8 mouse cellular contexts compared by ENCODE assay signal in genomic region chr17:71309711-71310485, GRCm38 (mm10). TPM values are rescaled to one million over a fixed set of nuclear protein-coding genes. Genes with fewer than 3 reads are reported as not detected.
A peak's percentile ranks its signal among the peaks of the same experiment; 100 is the strongest.
DNase-seq lines count a peak whose midpoint lies in the region; ATAC-seq lines count a peak whose summit lies in the region.

No protein-coding gene starts in this region.

- WGBS in kidney, embryonic 14.5 days, result 8% methylated on average over 23 of the region's 23 CpGs
- WGBS in forebrain, embryonic 14.5 days, result 4% methylated on average over 23 of the region's 23 CpGs
- WGBS in limb, embryonic 12.5 days, result 2% methylated on average over 23 of the region's 23 CpGs
- WGBS in neural tube, embryonic 12.5 days, result 3% methylated on average over 23 of the region's 23 CpGs

- no peaks in the 10 kb centered on the region for H3K9me3 ChIP-seq in kidney, embryonic 14.5 days (ENCODE audit: control insufficient read depth, low read length)
- H3K9me3 ChIP-seq in forebrain, embryonic 14.5 days (replicated peaks; ENCODE audit: control insufficient read depth, low read length), result no peaks in the 10 kb centered on the region
- H3K9me3 ChIP-seq in limb, embryonic 12.5 days, result no peaks in the 10 kb centered on the region
- H3K9me3 ChIP-seq in neural tube, embryonic 12.5 days, result no peaks in the 10 kb centered on the region

- H3K4me2 ChIP-seq in kidney, embryonic 14.5 days (replicated peaks; ENCODE audit: low read depth, low read length), result peak overlapping the region; percentile 88
- H3K4me2 ChIP-seq in forebrain, embryonic 14.5 days (ENCODE audit: low read length), result peak overlapping the region; percentile 100
- H3K4me2 ChIP-seq in limb, embryonic 12.5 days, result peak overlapping the region; percentile 98
- H3K4me2 ChIP-seq in neural tube, embryonic 12.5 days (replicated peaks), result peak overlapping the region; percentile 100

- H3K27me3 ChIP-seq in kidney, embryonic 14.5 days (ENCODE audit: control insufficient read depth, insufficient read depth, low read length), result peaks cover 21% of the 10 kb centered on the region
- peaks cover 8% of the 10 kb centered on the region; the same call in 1 of the 2 replicates for H3K27me3 ChIP-seq in forebrain, embryonic 14.5 days (replicated peaks; ENCODE audit: control insufficient read depth, insufficient read depth, low read length)
- H3K27me3 ChIP-seq in limb, embryonic 12.5 days, result peaks cover 20% of the 10 kb centered on the region
- peaks cover 13% of the 10 kb centered on the region for H3K27me3 ChIP-seq in neural tube, embryonic 12.5 days (replicated peaks)

- no peaks in the 10 kb centered on the region for H3K36me3 ChIP-seq in kidney, embryonic 14.5 days (ENCODE audit: control insufficient read depth, insufficient read depth, low read length)
- H3K36me3 ChIP-seq in forebrain, embryonic 14.5 days (ENCODE audit: control insufficient read depth, insufficient read depth, low read length), result no peaks in the 10 kb centered on the region
- H3K36me3 ChIP-seq in limb, embryonic 12.5 days, result no peaks in the 10 kb centered on the region
- H3K36me3 ChIP-seq in neural tube, embryonic 12.5 days, result no peaks in the 10 kb centered on the region

- H3K9ac ChIP-seq in kidney, embryonic 14.5 days (ENCODE audit: low read depth, low read length), result peak overlapping the region; percentile 53; the same call in 1 of the 2 replicates
- peak overlapping the region; percentile 63 for H3K9ac ChIP-seq in forebrain, embryonic 14.5 days (ENCODE audit: low read length)
- peak overlapping the region; percentile 78 for H3K9ac ChIP-seq in limb, embryonic 12.5 days (replicated peaks)
- peak overlapping the region; percentile 50 for H3K9ac ChIP-seq in neural tube, embryonic 12.5 days

- DNase-seq in kidney, adult 9 months, result no peak
- peak; percentile 49 for DNase-seq in NIH3T3 (ENCODE audit: low read depth)
- peak; percentile 19 for DNase-seq in forebrain, embryonic 14.5 days (ENCODE audit: low spot score)
- DNase-seq in left cerebral cortex, adult 11 months (ENCODE audit: low spot score), result no peak
- no peak for DNase-seq in layer of hippocampus, adult 9-10 months (ENCODE audit: low spot score)

- peak overlapping the region; percentile 46 for H3K4me3 ChIP-seq in kidney, embryonic 14.5 days (ENCODE audit: low read length)
- peak overlapping the region; percentile 55 for H3K4me3 ChIP-seq in forebrain, embryonic 14.5 days (ENCODE audit: low read depth, low read length)
- peak overlapping the region; percentile 60 for H3K4me3 ChIP-seq in limb, embryonic 12.5 days (replicated peaks)
- peak overlapping the region; percentile 57 for H3K4me3 ChIP-seq in neural tube, embryonic 12.5 days

- ATAC-seq in kidney, embryonic 14.5 days (ENCODE audit: low FRiP score, low TSS enrichment), result no peak; the same call in 1 of the 2 replicates
- 0 out of 2 replicates have a peak, but pooled peaks have one; percentile 27 for ATAC-seq in forebrain, embryonic 14.5 days
- peak; percentile 34; the same call in 1 of the 2 replicates for ATAC-seq in limb, embryonic 12.5 days (ENCODE audit: insufficient number of reproducible peaks, insufficient read depth, low FRiP score, low TSS enrichment, low read depth)
- peak; percentile 52; the same call in 1 of the 2 replicates for ATAC-seq in neural tube, embryonic 12.5 days (ENCODE audit: low FRiP score, low read depth)

- H3K27ac ChIP-seq in kidney, embryonic 14.5 days (ENCODE audit: low read depth, low read length), result no peak overlapping the region
- H3K27ac ChIP-seq in forebrain, embryonic 14.5 days (ENCODE audit: low read depth, low read length), result no peak overlapping the region
- peak overlapping the region; percentile 73 for H3K27ac ChIP-seq in limb, embryonic 12.5 days
- H3K27ac ChIP-seq in neural tube, embryonic 12.5 days, result no peak overlapping the region

- H3K4me1 ChIP-seq in kidney, embryonic 14.5 days (ENCODE audit: control insufficient read depth, insufficient read depth, low read length), result no peaks in the 10 kb centered on the region
- H3K4me1 ChIP-seq in forebrain, embryonic 14.5 days (ENCODE audit: control insufficient read depth, insufficient read depth, low read length), result 0 out of 2 replicates have a peak, but pooled peaks cover 9% of the 10 kb centered on the region
- H3K4me1 ChIP-seq in limb, embryonic 12.5 days (replicated peaks), result peaks cover 13% of the 10 kb centered on the region
- H3K4me1 ChIP-seq in neural tube, embryonic 12.5 days, result peaks cover 21% of the 10 kb centered on the region

RNA-seq across cellular contexts. Expression of gene Emilin2, which starts 1.9 kb away (rescaled TPM):
- 2.0 and 2.7 TPM in 2 replicates for polyA plus RNA-seq in kidney, embryonic 14.5 days (2014; fragmentation: Nextera tagmentation; extraction: Ambion mirVana)
- 0.72 and 0.80 TPM in 2 replicates for polyA plus RNA-seq in forebrain, embryonic 14.5 days (2014; fragmentation: Nextera tagmentation; extraction: Ambion mirVana)
- 22.9 and 23.7 TPM in 2 replicates for polyA plus RNA-seq in limb, embryonic 12.5 days (2016; fragmentation: Nextera tagmentation; extraction: Ambion mirVana)
- polyA plus RNA-seq in neural tube, embryonic 12.5 days (2016; fragmentation: Nextera tagmentation; extraction: Ambion mirVana), result 7.1 and 8.7 TPM in 2 replicates

Comparison
In these comparisons a context has a peak if more than half of its experiments do, and no peak if none do; other contexts are left out.
1. DNase-seq: peak in NIH3T3 (single experiment) and forebrain, embryonic 14.5 days (single experiment); none in kidney, adult 9 months (single experiment), left cerebral cortex, adult 11 months (single experiment) and layer of hippocampus, adult 9-10 months (single experiment).
2. Peak in every context shown above with its lines, with median percentiles within 50 percentile points of each other: H3K4me2 ChIP-seq, H3K4me3 ChIP-seq and H3K9ac ChIP-seq.